Mouse (Mus musculus): ENCODE data around the gene Dtx4.
"Not testable (repeated sequence)": the region's sequence is repeated elsewhere in the genome, so short reads cannot be mapped to it uniquely, and the experiment has no call there.

The Dtx4 gene

DNA sequence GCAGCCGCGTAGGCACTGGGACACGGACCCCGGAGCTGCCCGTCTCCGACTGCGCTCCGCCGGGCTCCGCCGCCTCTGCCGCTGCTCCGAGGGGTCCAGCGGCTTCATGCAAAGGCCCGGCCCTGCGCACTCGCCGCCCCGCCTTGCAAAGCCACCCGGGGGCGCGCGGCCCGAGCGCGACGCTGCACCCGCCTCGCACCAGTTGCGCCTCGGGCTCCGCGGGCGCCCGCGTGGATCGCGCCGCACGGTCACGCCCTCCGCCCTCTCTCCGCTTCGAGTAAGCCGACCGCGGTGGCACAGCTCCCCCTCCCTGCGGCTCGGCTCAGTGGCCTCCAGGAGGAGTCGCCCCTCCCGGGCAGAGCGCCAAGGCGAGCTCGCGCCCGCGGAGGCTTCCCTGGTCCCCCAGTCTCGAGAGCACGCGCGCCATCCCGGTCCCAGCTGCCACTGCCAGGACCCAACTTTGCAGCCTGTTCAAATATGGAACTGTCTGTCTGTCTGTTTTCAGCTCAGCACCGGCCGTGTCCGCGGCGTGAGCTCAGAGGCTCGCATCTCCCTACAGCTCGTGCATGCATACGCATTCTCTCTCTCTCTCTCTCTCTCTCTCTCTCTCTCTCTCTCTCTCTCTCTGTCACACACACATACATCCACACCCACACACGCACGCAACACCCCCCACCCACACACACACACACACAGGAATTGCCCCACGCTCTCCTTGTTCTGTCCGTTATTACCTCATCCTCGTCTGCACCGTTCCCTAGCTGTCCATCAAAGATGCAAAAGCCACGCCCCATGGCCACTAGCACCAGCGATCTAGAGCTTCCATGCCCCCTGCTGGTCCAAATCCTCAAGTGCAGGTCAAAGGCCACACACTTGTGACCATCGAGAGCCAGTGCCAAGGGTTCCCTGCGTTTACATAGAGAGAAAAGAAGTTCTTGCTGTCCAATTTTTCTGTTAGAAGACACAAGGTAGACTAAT is at the start of gene Dtx4:
Dtx4 (minus strand) TSS at position 85 of the 978 bp plus-strand sequence.
- DNase-seq (ENCODE audit: low spot score), result peak; percentile 97

DNA sequence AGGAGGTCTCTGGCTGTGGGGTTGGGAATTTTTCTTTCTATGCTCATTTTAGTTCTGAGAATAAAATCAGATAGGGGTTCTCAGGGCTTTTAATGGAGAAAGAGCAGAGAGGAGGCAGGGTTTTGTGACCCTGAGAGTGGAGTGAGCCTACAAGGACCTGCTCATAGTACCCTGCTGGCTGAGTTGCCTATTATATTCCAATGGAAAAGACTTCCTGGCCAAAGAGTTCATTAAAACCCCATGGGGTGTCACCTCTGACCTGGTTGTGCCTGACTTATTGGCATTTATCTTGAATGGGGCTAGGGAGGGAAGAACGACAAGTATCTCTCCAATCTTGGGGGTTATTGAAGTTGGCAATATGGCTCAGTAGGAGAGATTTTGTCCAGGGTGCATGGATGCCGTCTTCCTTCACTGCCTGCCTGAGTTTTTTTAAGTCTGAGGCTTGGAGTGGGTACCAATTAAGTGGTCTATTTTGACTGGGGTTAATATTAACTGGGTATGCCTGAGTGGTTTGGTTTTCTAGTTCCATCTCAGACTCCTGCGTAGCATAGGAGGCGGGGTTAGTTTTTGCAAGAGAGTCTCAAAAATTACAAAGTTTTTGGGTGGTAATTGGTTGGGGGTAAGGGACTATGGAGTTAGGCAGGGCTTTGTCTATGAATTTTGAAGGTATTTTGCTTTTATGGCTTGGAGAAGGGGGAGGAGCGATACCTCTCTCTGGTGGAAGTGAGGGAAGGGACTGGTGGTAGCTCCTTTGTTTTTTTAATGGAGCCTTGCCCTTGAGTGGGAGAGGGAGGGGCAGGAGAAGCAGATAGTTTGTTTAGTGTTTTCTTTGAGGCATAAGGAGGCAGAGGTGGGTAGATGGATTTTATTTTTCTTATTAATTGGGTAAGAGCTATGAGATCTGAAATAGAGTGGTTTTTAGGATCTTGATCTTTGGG is 49.0 kb upstream of the Dtx4 start:
- no peak for DNase-seq (ENCODE audit: low spot score)

GRCm38 (mm10) chr19:12549166-12549565 is 47.9 kb upstream of the Dtx4 start:
- no peak for DNase-seq (ENCODE audit: low spot score)

GRCm38 (mm10) chr19:12545440-12545839 is 44.2 kb upstream of the Dtx4 start, which contains the start of gene Fam111a:
Gene Fam111a (plus strand): TSS chr19:12545740.
- DNase-seq (ENCODE audit: low spot score), result not testable (repeated sequence)

- DNase-seq (ENCODE audit: low spot score), result no peak
These were observed 40.4 kb upstream of the Dtx4 start for GRCm38 (mm10) chr19:12541644-12542043.

- no peak for DNase-seq (ENCODE audit: low spot score)
These were observed 39.5 kb upstream of the Dtx4 start for GRCm38 (mm10) chr19:12540727-12541126.

GRCm38 (mm10) chr19:12539975-12540374 is 38.7 kb upstream of the Dtx4 start:
- DNase-seq (ENCODE audit: low spot score), result no peak

GRCm38 (mm10) chr19:12537168-12537567 is 35.9 kb upstream of the Dtx4 start:
- no peak for DNase-seq (ENCODE audit: low spot score)

DNA sequence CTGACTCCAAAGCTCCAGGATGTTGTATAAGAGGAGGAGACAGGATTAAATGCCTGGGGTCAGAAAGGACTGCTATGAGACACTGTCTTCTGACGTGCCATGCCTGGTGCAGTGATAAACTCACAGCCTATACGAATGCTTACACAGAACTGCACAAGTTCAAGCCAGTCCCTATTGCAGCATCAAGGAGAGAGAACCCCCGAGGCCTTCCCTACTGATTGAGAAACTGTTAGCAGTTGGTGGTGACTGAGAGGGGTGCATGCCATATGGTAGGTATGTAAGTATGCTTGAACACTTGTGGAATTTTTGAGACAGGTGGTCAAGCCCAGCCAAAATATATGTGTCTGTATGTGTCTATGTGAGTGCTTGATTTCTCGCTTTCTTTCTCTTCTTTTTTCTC is 22.1 kb upstream of the Dtx4 start:
- DNase-seq (ENCODE audit: low spot score), result no peak

GRCm38 (mm10) chr19:12518541-12518890 is 17.3 kb upstream of the Dtx4 start:
- DNase-seq (ENCODE audit: low spot score), result no peak

DNA sequence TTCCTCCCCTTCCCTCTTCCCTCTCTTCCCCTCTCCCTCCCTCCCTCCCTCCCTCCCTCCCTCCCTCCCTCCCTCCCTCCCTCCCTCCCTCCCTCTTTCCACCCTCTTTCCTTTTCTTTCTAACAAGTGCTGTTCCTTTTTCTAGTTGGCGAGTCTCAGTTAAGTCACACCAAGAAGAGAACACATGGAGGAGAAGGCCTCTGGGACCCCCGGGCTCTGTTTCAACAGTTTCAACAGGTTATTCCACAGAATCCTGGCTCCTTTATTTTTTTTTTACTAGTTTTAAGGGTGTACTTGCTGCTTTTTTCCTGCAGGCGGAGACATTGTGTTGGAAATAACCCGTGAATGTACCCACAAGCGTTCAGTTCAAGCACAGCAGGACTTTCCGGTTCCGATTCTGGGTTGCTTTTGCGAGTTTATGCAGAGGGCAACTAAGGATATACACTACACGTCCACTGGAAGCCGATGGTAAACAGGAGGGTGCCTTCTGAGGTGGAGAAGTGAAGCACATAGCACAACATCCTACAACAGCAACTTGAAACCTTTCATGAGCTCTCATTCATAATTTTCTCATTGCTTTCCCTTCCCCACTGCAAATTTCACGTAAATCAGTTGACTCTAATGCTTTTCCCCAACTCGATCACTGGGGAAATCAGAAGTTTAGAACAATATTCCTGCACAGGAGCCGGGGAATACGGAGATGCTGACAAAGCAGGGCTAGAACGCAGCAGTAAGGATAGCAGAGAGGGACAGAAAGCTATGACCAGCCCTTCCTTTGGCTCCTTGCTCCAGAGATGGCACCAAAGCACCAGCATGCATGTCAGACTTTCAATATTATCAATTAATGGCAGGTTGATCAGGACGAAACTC is 16.7 kb upstream of the Dtx4 start:
- DNase-seq (ENCODE audit: low spot score), result peak; percentile 62

DNA sequence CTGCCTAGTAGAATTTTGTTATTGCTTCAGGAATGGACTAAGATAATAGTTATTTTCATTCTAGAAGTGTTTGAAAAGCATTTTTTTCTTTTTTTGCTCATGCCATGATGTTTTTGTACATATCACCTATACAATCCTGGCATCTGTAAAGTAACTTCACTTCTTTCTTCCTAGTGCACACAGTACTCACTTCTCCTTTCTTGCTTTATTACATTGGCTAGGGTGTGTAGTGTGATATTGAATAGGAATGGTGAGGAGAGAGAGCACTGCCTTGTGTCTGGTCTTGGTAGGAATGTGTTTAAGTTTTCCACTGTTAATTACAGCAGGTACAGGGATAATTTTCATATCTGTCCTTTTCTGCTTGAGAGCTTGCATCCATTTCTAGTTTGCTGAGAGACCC is 13.4 kb upstream of the Dtx4 start:
- no peak for DNase-seq (ENCODE audit: low spot score)

DNA sequence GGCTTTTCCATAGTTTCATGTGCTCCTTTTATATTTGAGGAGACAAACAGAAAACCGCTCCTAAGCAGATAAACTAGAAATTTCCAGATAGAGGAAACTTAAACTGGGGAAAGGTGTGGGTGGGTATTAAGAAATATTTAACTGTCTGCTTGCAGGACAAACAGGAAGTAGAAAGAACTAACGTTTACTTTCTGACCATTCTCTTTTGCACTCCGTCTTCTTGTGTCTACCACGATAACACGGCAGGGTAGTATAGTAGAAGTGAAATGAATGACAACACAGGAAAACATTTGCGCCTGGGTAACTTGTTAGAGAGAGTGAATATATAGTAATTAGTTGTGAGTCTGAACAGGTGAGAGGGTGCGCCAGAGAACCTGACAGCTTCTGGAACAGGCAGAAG is 1.5 kb upstream of the Dtx4 start:
- no peak for DNase-seq (ENCODE audit: low spot score)

DNA sequence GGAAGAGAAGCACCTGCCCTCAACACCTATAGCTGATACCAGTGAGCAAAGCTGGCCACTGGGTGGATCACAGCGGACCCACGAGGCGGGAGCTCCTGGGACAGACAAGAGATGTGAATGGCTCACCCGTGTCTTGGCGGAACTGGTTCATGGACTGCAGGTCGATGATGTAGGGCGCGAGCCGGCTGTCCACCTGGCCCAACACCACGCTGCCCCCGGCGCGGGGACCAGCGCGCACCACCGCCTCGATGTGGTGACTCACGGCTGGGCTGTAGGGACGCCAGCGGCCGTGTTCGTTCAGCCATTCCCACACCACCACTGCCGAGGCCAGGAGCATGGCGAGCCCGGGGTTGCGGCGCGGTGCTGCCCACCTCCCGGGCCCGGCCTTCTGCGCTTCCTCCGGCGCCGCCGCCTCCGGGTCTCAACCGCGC is 358 bp downstream of the Dtx4 start:
- DNase-seq (ENCODE audit: low spot score), result no peak

DNA sequence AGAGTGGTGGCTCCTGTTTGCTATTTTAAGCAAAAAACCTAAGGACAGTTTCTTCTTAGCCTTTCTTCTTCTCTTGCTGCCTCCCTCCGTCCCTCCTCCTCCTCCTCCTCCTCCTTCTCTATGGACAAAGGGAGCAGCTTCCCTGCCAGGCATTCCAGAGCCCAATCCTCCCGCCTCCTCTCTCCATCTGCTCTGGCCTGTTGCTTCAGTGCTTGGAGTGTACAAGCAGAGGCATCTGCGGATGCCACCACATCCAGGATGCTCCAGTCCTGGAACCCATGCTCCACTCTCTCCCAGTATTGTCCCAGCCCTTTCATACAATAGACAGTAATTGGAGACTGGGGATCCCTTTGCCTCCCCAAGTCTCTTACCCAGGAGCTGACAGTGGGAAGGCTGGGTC is 1.1 kb downstream of the Dtx4 start:
- DNase-seq (ENCODE audit: low spot score), result no peak

DNA sequence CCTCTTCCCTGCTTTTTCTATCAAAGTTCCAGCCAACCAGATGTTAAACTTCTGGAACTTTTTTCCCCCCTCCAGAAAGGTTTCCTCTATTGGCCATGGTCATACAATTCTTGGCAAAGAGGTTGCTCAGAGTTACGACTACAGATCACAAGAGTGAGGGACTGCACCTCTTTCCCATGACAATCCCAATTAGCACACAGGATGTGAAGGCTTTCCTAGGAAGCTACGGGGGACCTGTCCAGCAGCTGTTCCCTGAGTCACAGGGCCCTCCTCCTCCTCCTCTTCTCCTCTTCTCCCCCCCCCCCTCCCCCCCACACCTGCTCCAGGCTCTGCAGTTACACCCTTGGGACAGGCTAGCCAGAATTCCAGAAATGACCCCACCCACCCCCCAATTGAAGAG is 1.8 kb downstream of the Dtx4 start:
- DNase-seq (ENCODE audit: low spot score), result no peak

- no peak for DNase-seq (ENCODE audit: low spot score)
These were observed 2.3 kb downstream of the Dtx4 start for GRCm38 (mm10) chr19:12498941-12499340.

GRCm38 (mm10) chr19:12498321-12498720 is 2.9 kb downstream of the Dtx4 start:
- DNase-seq (ENCODE audit: low spot score), result no peak

- no peak for DNase-seq (ENCODE audit: low spot score)
These were observed 3.3 kb downstream of the Dtx4 start for GRCm38 (mm10) chr19:12497909-12498308.

DNA sequence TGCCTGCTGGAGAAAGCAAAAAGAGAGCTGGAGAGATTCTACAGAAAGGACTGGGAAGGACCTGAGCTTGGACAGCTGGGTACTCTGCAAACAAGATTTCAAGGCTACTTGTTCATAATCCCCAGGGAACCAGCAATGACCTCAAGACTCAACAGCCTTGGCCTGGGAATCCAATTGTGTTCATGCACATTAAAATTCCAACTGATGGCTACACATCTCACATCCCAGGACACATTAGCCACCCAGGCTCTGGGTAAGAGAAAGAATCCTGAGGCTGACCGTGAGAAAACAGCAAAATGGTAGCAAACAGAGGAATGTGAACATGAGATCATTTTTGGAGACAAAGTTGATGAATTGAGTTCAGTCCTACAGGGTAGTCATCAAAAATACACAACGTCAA is 5.0 kb downstream of the Dtx4 start:
- DNase-seq (ENCODE audit: low spot score), result no peak

DNA sequence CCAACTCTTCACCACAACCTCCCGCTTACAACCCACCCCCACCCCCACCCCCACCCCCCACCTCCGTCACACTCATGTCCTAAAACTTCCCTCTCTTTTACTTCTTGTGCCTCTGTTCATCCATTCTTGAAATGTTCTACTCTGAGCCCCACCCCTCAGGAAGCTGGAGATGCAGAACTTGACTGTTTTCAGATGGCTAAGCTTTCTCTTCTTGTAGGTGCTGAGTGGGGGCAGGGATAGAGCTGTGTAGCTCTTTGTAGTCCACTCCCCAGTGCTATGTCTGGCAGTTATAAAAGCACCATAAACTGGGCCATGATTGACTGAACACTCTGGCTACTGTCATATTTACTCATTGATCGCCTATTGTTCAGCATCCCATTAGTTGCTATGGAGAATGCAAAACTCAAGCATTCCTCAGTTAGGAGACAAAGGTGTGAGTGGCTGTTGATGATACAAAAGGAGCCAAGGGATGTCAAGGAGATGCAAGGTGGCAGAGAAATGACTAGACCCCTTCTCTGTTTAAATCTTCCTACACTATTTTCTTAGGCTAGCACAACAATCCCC is 6.2 kb downstream of the Dtx4 start:
- no peak for DNase-seq (ENCODE audit: low spot score)

- DNase-seq (ENCODE audit: low spot score), result no peak
These were observed 7.1 kb downstream of the Dtx4 start for GRCm38 (mm10) chr19:12494187-12494458.

All from layer of hippocampus, adult 9-10 months (tissue).